7 mouse cellular contexts compared by ENCODE assay signal in genomic region chr1:152640195-152640981, GRCm38 (mm10).
DNase-seq lines count a peak whose midpoint lies in the region; ATAC-seq lines count a peak whose summit lies in the region.

No protein-coding gene starts in this region.

- no peak overlapping the region for H3K9ac ChIP-seq in neural tube, embryonic 15.5 days (replicated peaks)

- H3K36me3 ChIP-seq in neural tube, embryonic 15.5 days = no peaks in the 10 kb centered on the region

- H3K9me3 ChIP-seq in neural tube, embryonic 15.5 days (replicated peaks) = no peaks in the 10 kb centered on the region

- peak; percentile 62 for ATAC-seq in neural tube, embryonic 15.5 days (ENCODE audit: low FRiP score)
- ATAC-seq in monocyte, adult 5-6 weeks (replicated peaks; ENCODE audit: insufficient number of reproducible peaks, low FRiP score, low TSS enrichment, poor library complexity, severe bottlenecking) = no peak

- no peaks in the 10 kb centered on the region for H3K27me3 ChIP-seq in neural tube, embryonic 15.5 days (replicated peaks)

- WGBS in neural tube, embryonic 15.5 days = 54% methylated on average over 11 of the region's 11 CpGs

- H3K4me3 ChIP-seq in neural tube, embryonic 15.5 days (replicated peaks) = no peak overlapping the region

- H3K4me1 ChIP-seq in neural tube, embryonic 15.5 days = peaks cover 15% of the 10 kb centered on the region

- peak overlapping the region; percentile 35 for H3K27ac ChIP-seq in neural tube, embryonic 15.5 days (replicated peaks)

- intact Hi-C loops in left cerebral cortex, postnatal 10 days (cut with DNase I) = no loop called here

- peak; percentile 59 for DNase-seq in adrenal gland, postnatal 25 days
- DNase-seq in cerebellum, adult 8-10 months = peak; percentile 95
- DNase-seq in gastrocnemius, postnatal 4 days (ENCODE audit: low spot score in 2 of 2) = peak; percentile 51 to 89
- DNase-seq in kidney, adult 11 months = peak; percentile 90
- peak; percentile 72 to 82 for DNase-seq in left cerebral cortex, postnatal 10 days (ENCODE audit: extremely low spot score in 1 of 2, low spot score in 2 of 2)

- no peak overlapping the region for H3K4me2 ChIP-seq in neural tube, embryonic 15.5 days
